Mouse (Mus musculus): Measurements from ENCODE around the gene C330021F23Rik.

C330021F23Rik gene

DNA sequence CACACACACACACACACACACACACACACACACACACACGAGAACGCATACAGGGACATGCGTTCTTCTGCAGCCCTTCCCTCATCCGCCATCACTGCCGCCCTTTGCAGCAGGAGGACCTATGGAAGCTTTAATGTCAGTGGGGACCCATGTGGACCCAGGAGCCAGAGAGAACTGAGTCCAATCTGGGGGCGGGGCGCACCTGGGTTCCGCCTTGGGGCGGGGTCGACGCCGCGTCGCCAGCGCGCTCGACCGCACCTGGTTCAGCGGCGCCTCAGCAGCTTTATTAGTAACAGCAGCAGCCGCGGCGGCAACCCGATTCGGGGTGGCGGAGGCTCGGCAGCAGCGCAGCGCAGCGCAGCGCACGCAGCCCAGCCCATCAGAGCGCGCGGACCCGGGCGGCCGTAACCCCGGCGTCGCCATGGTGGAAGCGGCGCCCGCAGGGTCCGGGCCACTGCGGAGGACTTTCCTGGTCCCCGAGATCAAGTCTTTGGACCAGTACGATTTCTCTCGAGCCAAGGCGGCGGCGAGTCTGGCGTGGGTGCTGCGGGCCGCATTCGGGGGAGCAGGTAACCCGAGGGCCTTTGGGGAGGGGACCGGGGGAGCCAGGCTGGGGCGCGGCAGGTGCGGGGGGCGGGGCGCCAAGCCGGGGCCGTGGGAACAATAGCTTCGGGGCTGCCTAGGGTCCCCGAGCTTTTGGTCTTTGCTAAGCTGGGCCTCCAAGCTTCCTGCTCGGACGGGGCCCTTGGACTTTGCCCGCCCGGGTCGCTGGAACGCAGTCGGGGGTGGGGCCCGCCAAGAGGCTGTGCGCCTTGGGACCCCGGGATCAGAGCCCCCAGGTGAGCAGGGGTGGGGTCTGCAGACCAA, 19.8 kb downstream of the C330021F23Rik start:
- DNase-seq (ENCODE audit: low spot score in 2 of 2): no peak

DNA sequence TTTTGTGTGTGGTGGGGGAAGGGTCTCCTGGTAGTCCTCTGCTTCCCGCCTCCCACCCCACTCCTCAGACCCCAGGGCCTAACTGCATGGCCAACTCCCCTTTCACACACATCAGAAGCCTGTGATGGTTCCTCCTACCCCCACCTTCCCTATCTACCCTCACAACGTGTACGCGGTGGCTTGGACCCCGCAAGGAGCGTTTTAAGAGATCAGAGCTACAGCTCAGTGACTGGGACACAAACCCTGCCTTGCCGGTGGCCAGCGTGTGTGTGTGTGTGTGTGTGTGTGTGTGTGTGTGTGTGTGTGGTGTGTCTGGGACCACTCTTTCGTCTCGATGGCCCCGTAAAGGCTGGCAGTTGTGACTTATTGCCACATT, 20.5 kb downstream of the C330021F23Rik start:
- no peak for DNase-seq (ENCODE audit: low spot score in 2 of 2)

DNA sequence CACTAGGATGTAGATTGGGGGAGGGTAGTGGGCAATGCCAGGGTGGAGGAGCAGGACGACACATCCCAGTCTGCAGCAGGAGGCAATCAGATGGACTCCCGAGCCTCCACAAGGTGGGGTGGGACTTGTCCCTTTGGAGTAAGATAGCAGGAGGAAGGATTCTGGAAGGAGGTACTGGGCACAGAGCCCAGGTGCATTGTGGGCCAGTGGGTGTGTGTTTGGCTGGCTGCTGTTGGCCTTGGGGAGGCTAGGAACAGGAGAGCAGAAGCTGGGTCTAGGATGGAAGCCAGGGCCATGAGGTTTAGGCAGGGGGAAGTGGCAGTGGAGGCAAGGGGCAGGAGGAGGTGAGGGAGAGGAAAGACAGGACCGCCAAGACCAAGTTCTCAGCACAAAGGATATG, 25.7 kb downstream of the C330021F23Rik start:
- no peak for DNase-seq (ENCODE audit: low spot score in 2 of 2)

DNA sequence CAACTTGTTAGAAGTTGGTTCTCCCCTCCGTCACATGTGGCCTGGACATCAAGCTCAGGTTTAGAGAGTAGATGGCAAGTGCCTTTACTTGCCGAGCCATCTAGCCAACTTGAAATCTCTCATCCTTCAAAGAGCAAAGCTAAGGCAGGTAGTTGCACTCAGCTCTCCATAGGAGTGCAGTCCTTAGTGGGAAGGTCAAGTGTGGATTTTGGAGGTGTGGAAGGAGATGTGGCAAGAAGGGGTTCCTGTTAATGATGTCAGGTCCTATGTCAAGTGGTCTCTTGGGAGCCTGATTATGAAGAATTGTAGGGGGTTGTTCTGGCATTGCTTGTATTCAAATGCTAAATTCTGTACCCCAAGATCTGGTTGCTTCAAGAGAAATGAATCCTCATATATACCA, 26.7 kb downstream of the C330021F23Rik start:
- no peak for DNase-seq (ENCODE audit: low spot score in 2 of 2)

DNA sequence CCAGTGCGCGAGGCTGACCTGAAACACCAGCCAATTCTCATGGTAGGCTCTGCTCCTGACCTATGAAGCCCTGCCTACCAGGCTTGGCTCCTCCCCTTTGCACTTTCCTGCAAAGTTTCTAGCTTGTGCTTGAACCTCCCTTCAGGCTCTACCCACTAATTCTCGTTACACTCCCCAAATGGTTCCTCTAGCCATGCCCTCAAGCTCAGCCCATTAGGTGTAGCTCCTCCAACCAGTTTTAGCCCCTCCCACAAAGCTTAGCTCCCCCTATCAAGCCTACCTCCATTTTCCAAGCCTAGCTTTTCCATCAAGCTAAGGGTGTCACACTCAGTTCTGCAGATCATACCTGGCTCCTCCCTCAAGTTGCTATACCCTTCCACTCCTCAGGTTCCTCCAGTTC, 30.3 kb downstream of the C330021F23Rik start:
- no peak for DNase-seq (ENCODE audit: low spot score in 2 of 2)

DNA sequence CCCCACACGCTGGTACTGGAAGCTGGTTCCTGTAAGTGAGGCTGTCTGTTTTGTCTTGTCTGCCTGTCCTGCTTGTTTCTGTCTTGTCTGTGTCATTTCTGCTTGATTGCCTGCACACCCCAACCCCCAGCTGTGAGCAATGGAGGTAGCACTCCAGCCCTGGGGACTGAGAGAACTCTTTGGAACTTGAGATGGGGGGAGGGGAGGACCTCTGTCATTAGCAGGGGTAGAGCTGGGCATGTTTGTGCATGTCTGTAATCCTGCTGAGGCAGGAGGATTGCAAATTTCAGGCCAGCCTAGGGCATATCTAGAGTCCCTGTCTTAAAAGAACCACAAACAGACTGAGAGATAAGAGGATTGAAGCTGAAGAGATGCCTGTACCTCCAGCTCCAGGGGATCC, 31.4 kb downstream of the C330021F23Rik start:
- DNase-seq (ENCODE audit: low spot score in 2 of 2): no peak

DNA sequence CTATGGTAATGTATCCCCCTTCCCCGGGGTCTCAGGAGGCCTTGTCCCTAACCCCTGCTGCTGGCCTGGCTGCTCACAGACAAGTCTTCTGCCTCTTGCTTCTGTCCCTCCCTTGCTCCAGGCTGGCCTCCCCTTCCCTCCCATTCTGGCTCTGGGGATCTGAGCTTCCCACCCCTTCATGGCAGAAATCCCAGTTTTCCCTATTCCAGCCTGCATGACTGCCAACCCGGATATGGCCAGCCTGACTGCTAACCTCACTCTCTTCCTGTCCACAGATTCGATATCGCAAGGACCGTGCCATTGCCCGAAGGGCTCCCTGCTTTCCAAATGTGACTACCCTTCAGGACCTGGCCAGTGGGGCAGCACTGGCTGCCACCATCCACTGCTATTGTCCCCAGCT, 32.6 kb downstream of the C330021F23Rik start:
- peak; percentile 77 to 83 for DNase-seq (ENCODE audit: low spot score in 2 of 2)

DNA sequence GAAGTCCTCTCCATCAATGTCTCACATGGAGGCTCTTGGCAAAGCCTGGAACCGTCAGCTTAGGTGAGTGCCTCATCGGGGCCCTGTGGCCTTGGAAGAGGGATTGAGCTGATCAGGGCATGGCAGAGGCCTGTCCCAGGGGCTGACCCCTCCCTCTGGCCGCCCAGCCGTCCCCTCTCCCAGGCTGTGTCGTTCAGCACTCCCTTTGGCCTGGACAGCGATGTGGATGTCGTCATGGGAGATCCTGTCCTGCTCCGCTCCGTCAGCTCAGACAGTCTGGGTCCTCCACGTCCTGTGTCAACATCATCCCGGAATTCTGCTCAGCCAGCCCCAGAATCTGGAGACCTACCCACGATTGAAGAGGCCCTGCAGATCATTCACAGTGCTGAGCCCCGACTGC, 35.6 kb downstream of the C330021F23Rik start:
- no peak for DNase-seq (ENCODE audit: low spot score in 2 of 2)

DNA sequence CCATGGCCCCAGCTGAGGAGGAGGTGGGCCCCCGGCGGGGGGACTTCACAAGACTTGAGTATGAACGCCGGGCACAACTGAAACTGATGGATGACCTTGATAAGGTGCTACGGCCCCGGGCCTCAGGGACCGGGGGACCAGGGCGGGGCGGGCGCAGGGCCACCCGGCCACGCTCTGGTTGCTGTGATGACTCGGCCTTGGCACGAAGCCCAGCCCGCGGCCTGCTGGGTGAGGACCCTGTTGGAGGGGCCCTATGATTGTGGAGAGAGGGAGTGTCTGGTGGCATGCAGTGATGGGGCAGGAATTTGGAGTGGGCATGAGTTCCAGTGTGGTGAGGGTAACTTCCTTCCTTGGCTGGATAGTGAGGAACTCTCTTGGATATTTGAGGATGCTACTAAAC, 38.8 kb downstream of the C330021F23Rik start:
- no peak for DNase-seq (ENCODE audit: low spot score in 2 of 2)

DNA sequence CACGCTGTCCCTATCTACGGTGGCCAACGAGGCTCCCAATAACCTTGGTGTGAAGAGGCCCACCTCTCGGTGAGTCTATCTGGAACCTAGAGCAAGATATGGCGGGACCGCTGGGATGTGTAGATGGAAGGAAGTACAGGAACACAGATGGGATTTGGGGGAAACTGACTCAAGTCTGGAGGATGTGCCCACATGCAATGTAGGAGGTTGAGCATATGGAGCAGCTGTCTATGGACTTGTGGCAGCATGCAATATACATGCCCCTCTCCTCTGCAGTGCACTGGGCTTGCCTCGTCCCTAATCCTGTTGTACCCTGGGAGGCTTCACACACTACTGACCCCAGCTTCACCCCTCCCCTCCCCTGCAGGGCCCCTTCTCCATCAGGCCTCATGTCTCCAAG, 40.0 kb downstream of the C330021F23Rik start:
- DNase-seq (ENCODE audit: low spot score in 2 of 2): no peak

DNA sequence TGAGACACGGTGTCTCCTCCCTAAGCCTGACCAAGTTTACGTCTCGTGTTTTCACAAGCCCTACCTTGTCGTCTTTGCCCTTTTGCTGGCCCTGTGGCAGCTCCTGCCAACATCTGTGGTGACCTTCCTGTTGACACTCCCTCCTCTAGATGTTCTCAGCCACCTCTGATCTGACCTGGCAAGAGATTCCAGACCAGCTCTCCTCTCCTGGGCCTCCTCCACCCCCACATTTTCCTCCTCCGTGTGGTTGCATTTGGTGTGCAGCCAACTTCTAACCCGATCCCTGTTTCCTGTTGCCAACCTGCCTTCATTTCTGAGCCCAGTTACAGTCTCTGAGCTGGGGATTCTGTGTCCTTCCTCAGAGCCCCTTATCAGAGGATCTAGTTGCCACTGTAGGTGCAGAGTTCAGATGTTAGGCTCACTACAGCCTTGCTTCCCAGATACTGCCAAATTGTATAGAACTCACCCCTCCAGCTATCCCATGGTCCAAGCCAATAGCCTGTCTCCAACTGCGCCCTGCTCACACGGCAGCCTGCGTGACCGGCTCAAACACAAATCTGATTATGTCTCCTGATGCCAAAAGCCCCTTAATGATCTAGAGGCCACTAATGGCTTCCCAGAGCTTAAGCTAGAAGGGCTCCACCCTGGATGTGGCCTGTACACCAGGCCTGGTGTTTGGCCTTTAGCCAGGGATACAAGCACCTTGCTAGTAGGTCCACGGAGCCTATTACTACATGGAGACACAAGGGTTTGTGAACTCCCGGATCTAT, 41.4 kb downstream of the C330021F23Rik start:
- DNase-seq (ENCODE audit: low spot score in 2 of 2): no peak

DNA sequence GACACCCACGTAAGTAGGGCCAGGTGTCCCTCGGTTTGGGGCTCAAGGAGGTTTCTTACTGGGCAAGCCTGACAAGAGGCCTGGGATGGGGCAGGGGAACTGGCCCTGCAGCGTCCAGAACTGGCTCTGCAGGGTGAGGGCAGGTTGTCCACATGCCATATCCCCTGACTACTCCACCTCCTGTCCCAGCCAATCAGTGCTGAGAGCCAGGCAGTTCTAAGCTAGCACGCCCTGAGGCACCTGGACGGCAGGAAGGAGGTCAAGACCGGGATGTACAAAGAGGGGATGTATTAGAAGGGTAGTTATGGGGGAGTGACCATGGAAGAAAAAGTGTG, 42.0 kb downstream of the C330021F23Rik start:
- no peak for DNase-seq (ENCODE audit: low spot score in 2 of 2)

DNA sequence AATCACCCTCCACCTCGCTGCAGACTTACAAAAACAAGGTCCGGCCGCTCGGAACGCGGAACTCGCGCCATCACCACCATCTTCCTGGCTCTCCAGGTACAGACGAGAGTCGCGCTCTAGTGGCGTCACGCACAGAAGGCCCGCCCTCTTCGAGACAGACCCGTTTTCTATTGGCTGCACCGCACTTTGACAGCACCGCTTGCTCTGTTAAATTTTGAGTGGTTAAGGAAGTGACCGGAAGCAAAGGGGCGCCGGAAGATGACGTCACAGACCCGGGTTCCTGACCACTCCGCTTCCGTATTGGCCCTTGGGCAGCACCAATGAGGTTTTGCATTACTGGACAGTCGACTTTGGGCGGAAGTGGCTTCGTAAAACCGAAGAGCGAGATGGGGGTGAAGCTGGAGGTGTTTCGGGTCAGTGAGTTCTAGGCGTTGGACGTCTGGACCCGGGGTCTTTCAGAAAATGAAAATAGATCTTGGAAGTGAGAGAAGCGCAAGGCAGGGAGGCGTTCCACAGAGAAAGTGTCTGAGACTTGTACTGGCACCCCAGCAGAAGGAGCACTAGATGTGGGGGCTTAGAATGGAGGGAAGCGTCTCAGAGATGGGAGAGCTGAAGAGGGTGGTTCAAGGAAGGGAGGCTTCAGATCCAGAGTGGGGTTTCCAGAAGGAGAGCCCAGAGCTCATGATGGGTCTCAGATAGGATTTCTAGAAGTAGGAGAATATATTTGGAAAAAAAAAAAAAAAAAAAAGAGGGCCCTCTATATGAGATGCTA, 53.6 kb downstream of the C330021F23Rik start, which contains the start of the genes Xab2 and Pet100:
Gene Xab2, minus strand, starts transcription at position 118 of the 772 bp plus-strand sequence.
Gene Pet100, plus strand, starts transcription at position 350 of the 772 bp plus-strand sequence.
- peak; percentile 99 to 100 for DNase-seq (ENCODE audit: low spot score in 2 of 2)

DNA sequence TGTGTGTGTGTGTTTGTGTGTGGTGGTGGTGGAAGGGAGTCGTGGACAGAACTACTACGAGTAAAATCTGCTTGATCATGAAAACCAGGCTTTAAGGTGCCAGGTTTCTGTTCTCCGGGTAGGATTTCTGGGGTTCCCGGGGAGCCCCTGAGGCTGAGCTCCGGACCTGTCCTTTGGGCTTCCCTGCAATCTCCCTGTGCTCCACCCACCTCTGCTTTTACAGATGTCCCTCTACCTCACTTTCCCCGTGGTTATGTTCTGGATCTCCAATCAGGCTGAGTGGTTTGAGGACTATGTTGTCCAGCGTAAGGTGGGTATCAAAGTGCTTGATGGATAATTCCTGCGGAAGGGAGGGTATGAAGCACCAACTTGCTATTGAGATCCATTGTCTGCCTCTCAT, 54.3 kb downstream of the C330021F23Rik start:
- DNase-seq (ENCODE audit: low spot score in 2 of 2): no peak

DNA sequence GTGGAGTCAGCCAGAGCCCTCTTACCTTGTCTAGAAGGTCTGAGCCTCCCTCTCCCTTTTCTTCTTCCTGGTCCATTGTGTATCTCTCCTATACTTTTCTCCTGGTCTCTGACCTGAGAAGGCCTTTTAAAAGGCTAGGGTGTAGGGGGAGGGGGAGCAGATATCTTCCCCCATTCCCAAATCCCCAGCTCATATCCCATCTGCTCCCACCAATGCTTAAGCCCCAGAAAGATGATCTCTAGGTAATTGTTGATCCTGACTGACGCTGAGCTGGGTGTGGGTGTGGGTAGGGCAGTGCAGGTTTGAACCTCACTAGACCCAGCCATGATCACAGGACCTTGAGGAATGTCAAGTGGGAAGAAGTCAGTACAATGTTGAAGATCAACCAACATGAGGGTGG, 57.7 kb downstream of the C330021F23Rik start, which contains the start of gene Pcp2:
Gene Pcp2, minus strand, starts transcription at position 101 of the 400 bp plus-strand sequence.
- DNase-seq (ENCODE audit: low spot score in 2 of 2): no peak

DNA sequence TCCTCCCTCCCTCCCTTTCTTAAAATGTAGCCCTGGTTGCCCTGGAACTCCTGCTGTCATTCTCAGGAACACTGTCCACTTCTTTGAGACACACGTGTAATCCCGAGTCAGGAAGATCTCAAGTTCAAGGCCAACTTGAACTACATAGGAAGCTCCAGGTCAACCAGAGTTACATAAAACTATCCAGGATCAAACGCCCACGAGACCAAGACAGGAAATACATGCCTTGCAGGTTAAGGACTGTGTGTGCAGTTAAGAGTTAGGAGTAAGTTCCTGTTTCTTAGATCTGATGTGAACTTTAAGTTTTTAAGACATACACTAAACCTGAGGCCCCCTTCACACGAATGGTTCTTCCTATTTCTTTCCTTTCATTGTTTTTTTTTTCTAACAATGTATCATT, 59.2 kb downstream of the C330021F23Rik start:
- no peak for DNase-seq (ENCODE audit: low spot score in 2 of 2)

DNA sequence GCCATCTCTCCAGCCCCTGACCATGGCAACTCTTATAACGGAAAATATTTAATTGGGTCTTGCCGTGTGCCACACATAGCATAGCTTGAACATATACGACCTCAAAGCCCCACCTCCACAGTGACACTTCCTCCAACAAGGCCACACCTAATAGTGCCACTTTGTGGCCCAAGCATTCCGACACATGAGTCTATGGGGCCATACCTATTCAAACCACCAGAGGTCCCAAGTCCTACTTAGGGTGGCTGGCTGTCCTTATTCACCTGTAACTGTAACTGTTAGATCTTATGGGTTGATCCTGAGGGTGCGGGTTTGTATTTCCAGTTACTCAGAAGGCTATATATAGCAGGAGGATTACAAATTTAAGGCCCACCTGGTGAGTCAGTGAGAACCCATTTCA, 60.2 kb downstream of the C330021F23Rik start:
- no peak for DNase-seq (ENCODE audit: low spot score in 2 of 2)

DNA sequence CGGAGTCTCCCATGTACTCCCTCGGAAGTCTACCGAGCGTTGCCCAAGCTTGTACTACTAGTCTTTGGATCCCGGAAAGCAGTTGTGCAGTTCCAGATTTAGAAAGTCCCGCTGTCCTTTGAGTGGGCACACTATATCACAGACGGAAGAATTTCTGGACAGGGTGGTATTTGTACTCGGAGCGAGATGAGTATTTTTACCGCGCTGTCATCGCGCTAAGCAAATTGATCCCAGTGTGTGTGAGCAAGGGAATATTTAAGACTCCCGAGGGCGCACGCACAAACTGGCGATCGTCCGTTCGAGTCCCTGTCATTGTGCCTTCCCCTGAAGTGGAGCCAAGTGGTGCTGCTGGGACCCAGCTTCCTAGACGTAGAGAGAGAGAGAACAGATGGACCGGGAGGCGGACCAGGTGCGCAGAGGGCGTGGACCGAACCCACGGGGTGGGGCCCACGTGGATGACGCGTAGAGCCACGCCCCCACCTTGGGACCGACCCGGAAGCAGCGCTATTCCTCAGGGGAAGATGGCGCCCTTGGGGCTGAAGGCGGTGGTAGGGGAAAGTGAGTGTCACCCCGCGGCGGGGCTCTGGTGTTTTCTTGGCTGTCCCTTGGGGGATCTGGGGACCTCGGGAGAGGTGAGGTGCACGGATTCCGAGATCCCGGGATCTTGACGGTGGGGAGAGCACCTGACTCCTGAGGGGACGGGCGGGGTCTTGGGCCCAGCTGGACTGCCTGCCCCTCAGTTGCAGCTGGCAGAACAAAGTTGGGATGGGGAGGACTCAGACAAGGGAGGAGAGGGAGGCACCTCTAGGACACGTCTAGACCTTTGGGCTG, 63.1 kb downstream of the C330021F23Rik start, which contains the start of gene Stxbp2:
Gene Stxbp2, plus strand, starts transcription at position 309 of the 831 bp plus-strand sequence.
- peak in 1 of 2 experiments; percentile 17 for DNase-seq (ENCODE audit: low spot score in 2 of 2)

DNA sequence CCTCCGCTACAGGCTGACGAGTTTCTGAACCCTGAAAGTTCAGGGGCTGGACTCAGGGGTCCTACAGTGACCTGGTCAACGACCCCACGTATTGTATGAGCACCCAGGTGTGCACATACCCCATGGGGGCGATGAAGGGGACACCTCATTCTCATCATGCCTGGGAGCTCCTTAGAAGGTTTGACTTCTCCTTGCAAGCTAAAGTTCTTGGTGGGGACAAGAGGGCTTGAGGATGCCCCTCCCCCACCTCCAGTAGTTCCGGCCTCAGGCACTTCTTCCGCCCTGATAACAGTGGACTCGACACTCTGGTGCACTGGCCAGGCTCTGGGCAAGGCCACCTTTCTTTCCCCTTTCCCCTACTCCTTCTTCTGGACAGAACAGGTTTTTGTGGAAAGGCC, 63.7 kb downstream of the C330021F23Rik start:
- DNase-seq (ENCODE audit: low spot score in 2 of 2): no peak
